Mouse (Mus musculus) myocyte (in vitro differentiated cells): Measurements from ENCODE around the gene Bicdl1. TPM values are rescaled to one million over a fixed set of nuclear protein-coding genes. Genes with fewer than 3 reads are reported as not detected.
A peak's percentile ranks its signal among the peaks of the same experiment; 100 is the strongest.

ENCODE experiments used
- H3K27me3 ChIP-seq: one replicate; pipeline ENCODE4 v1.6.1; 2011; ENCODE audit not compliant: control insufficient read depth, insufficient read depth, insufficient read length
- H3K36me3 ChIP-seq: one replicate; pipeline ENCODE4 v1.6.1; 2011; ENCODE audit not compliant: control insufficient read depth, insufficient read depth
- H3K4me2 ChIP-seq: one replicate; pipeline ENCODE4 v1.6.1; 2011; ENCODE audit warnings: low read depth, control low read depth
- H3K4me3 ChIP-seq: one replicate; pipeline ENCODE4 v1.5.1; 2011; ENCODE audit warnings: mild to moderate bottlenecking, control low read depth, moderate library complexity
- H3K79me2 ChIP-seq: one replicate; pipeline ENCODE4 v1.6.1; 2011; ENCODE audit not compliant: control insufficient read depth, insufficient read depth
- H3ac ChIP-seq: one replicate; pipeline ENCODE4 v1.6.1; 2011; ENCODE audit not compliant: control insufficient read depth, insufficient read length
- CEBPB ChIP-seq: IDR thresholded peaks from 2 replicates; pipeline ENCODE4 v1.6.1; 2011; ENCODE audit warnings: mild to moderate bottlenecking, moderate library complexity; ENCODE audit not compliant: poor library complexity, insufficient read depth, severe bottlenecking
- E2F4 ChIP-seq: IDR thresholded peaks from one replicate; pipeline ENCODE4 v1.6.1; 2011; ENCODE audit warnings: mild to moderate bottlenecking, control low read depth, moderate library complexity; ENCODE audit not compliant: insufficient read depth
- MAX ChIP-seq: IDR thresholded peaks from one replicate; pipeline ENCODE4 v1.6.1; 2011; ENCODE audit warnings: low read depth, mild to moderate bottlenecking, control low read depth
- MYOD1 ChIP-seq, 3 experiments: IDR thresholded peaks; one replicate each; pipeline ENCODE4 v1.6.1; 2011; ENCODE audit warnings: control low read depth in 2 of 3, low read depth in 2 of 3, mild to moderate bottlenecking in 2 of 3, moderate library complexity in 1 of 3; ENCODE audit not compliant: insufficient read length in 2 of 3, control insufficient read depth in 1 of 3
- MYOG ChIP-seq, 3 experiments: IDR thresholded peaks; one replicate each; pipeline ENCODE4 v1.6.1; 2011; ENCODE audit warnings: control low read depth in 2 of 3, low read depth in 2 of 3, mild to moderate bottlenecking in 2 of 3; ENCODE audit not compliant: insufficient read length in 2 of 3, control insufficient read depth in 1 of 3, insufficient read depth in 1 of 3
- POLR2A ChIP-seq: IDR thresholded peaks from one replicate; pipeline ENCODE4 v1.6.1; 2011; ENCODE audit warnings: low read depth, mild to moderate bottlenecking, control low read depth, moderate library complexity; ENCODE audit not compliant: insufficient read length
- POLR2AphosphoS2 ChIP-seq: IDR thresholded peaks from one replicate; pipeline ENCODE4 v1.6.1; 2011; ENCODE audit warnings: low read depth, control low read depth; ENCODE audit not compliant: insufficient read length
- REST ChIP-seq: IDR thresholded peaks from one replicate; pipeline ENCODE4 v1.6.1; 2011; ENCODE audit warnings: mild to moderate bottlenecking, control low read depth, moderate library complexity; ENCODE audit not compliant: insufficient read depth, insufficient read length
- SRF ChIP-seq: IDR thresholded peaks from one replicate; pipeline ENCODE4 v1.6.1; 2011; ENCODE audit warnings: low read depth; ENCODE audit not compliant: control insufficient read depth, insufficient read length
- TCF12 ChIP-seq: IDR thresholded peaks from one replicate; pipeline ENCODE4 v1.6.1; 2011; ENCODE audit warnings: mild to moderate bottlenecking, control low read depth; ENCODE audit not compliant: poor library complexity, insufficient read depth, severe bottlenecking
- TCF3 ChIP-seq: IDR thresholded peaks from one replicate; pipeline ENCODE4 v1.6.1; 2011; ENCODE audit warnings: low read depth, control low read depth; ENCODE audit not compliant: insufficient read length
- USF1 ChIP-seq: IDR thresholded peaks from one replicate; pipeline ENCODE4 v1.6.1; 2011; ENCODE audit warnings: low read depth, mild to moderate bottlenecking, control low read depth, moderate library complexity
- polyA plus RNA-seq: library from polyadenylated mRNA; unstranded; fragments of >200 nt; fragmentation: generic; extraction: Trizol; gene quantifications from one replicate; pipeline ENCODE4 v1.2.1, GENCODE M21; 2012; ENCODE audit warnings: missing spikeins

Bicdl1 gene
- polyA plus RNA-seq, 1 experiment, result 2.8 TPM

DNA sequence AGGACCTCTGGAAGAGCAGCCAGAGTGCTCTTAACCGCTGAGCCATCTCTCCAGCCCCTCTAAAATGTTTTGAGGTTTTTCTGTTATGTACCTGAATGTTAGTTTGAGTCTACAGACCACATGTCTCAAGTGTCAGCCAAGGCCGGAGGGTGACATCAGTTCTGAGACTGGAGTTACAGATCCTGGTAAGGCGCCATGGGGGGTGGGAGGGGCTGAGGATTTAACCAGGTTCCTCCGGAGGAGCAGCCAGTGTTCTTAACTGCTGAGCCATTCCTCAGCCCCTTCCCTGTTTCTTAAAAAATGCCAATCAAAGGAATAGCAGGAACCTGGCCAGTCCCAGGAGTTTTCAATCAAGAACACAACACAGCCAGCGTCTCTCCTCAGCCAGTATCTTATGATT lies 101.1 kb downstream of the Bicdl1 start:
- Histone ChIP-seq H3K4me2 (peak overlapping the region; percentile 86), H3K79me2 (peaks cover 31% of the 10 kb centered on the region), H3K27me3 (no peaks in the 10 kb centered on the region), H3K4me3 (no peak overlapping the region), H3K36me3 (no peaks in the 10 kb centered on the region), H3ac (no peak overlapping the region)
- TF ChIP-seq CEBPB, result no peak

- Histone ChIP-seq H3K36me3 (no peaks in the 10 kb centered on the region), H3ac (no peak overlapping the region), H3K27me3 (no peaks in the 10 kb centered on the region), H3K4me3 (no peak overlapping the region), H3K79me2 (peaks cover 25% of the 10 kb centered on the region), H3K4me2 (no peak overlapping the region)
- TF ChIP-seq TCF12 (no peak), REST (no peak), MYOD1 (IDR thresholded peaks at IDR 0.05; ENCODE audit: control insufficient read depth in 1 of 3, insufficient read length in 2 of 3, low read depth in 2 of 3) (no peak)
Observed at GRCm38 (mm10) chr5:115629672-115630071, 101.7 kb downstream of the Bicdl1 start.

GRCm38 (mm10) chr5:115628083-115628482 lies 103.3 kb downstream of the Bicdl1 start:
- no peaks in the 10 kb centered on the region for H3K36me3 ChIP-seq
- TF ChIP-seq E2F4 (no peak), MYOG (IDR thresholded peaks at IDR 0.05; ENCODE audit: control insufficient read depth in 1 of 3, insufficient read depth in 1 of 3, insufficient read length in 2 of 3, low read depth in 2 of 3) (no peak), MAX (no peak), CEBPB (no peak), TCF3 (no peak), TCF12 (no peak), MYOD1 (IDR thresholded peaks at IDR 0.05; ENCODE audit: control insufficient read depth in 1 of 3, insufficient read length in 2 of 3, low read depth in 2 of 3) (no peak), USF1 (no peak), POLR2AphosphoS2 (no peak), SRF (no peak), REST (no peak), POLR2A (no peak)

DNA sequence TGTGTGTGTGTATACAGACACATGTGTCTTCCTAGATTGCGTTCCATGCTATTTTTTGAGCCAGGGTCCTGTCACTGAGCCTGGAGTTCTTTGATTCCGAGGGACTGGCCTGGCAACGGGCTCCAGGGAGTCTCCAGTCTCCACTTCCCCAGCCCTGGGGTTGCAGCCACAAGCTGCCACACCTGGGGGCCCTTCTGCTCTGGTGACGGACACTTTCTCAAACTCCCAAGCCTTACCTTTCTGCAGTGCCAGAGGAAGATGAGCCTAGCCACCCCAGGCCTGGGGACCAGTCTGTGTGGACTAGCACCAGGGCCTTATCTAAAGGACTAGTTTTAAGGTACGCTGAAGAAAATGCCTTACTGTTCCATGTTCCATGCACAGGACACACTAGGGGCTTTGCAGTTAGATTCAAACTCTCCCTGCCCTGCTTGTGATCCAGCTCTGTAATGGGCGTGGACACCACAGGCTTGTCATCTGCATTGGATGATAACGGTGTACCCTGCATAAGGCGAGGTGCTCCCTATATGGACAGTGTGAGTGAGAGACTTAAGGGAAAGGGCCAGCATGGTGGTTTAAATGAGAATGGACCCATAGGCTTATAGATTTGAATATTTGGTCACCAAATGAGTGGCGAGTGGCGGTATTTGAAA lies 105.1 kb downstream of the Bicdl1 start:
- Histone ChIP-seq H3ac (no peak overlapping the region), H3K27me3 (no peaks in the 10 kb centered on the region), H3K4me3 (no peak overlapping the region), H3K4me2 (no peak overlapping the region), H3K36me3 (no peaks in the 10 kb centered on the region), H3K79me2 (no peaks in the 10 kb centered on the region)
- TF ChIP-seq TCF3, result no peak
- TF ChIP-seq CEBPB, result no peak
- TF ChIP-seq E2F4, result no peak
- no peak for TF ChIP-seq MAX
- no peak for TF ChIP-seq USF1
- no peak for TF ChIP-seq MYOD1 (IDR thresholded peaks at IDR 0.05; ENCODE audit: control insufficient read depth in 1 of 3, insufficient read length in 2 of 3, low read depth in 2 of 3)
- no peak for TF ChIP-seq MYOG (IDR thresholded peaks at IDR 0.05; ENCODE audit: control insufficient read depth in 1 of 3, insufficient read depth in 1 of 3, insufficient read length in 2 of 3, low read depth in 2 of 3)
- no peak for TF ChIP-seq POLR2A
- no peak for TF ChIP-seq TCF12
- no peak for TF ChIP-seq POLR2AphosphoS2
- no peak for TF ChIP-seq REST
- no peak for TF ChIP-seq SRF

More at GRCm38 (mm10) chr5:115628083-115628482, 103.3 kb downstream of the Bicdl1 start:
- Histone ChIP-seq H3ac (no peak overlapping the region), H3K27me3 (no peaks in the 10 kb centered on the region), H3K79me2 (peaks cover 9% of the 10 kb centered on the region), H3K4me2 (no peak overlapping the region), H3K4me3 (no peak overlapping the region)

GRCm38 (mm10) chr5:115623694-115624440 lies 107.6 kb downstream of the Bicdl1 start:
- Histone ChIP-seq H3K4me3 (no peak overlapping the region), H3K27me3 (no peaks in the 10 kb centered on the region), H3K36me3 (no peaks in the 10 kb centered on the region), H3K79me2 (no peaks in the 10 kb centered on the region), H3ac (no peak overlapping the region), H3K4me2 (no peak overlapping the region)
- TF ChIP-seq POLR2AphosphoS2, result peak; percentile 13
- no peak for TF ChIP-seq E2F4
